Mouse (Mus musculus) forebrain, embryonic 14.5 days (tissue): ENCODE results near the gene Slc16a13. TPM values are rescaled to one million over a fixed set of nuclear protein-coding genes. Genes with fewer than 3 reads are reported as not detected.
A peak's percentile ranks its signal among the peaks of the same experiment; 100 is the strongest.

Source experiments
- microRNA counts: library from miRNA; unstranded; fragments of <30 nt; microRNA quantifications from one replicate; lab custom pipeline; 2016
- microRNA-seq: library from miRNA; unstranded; fragments of <30 nt; microRNA quantifications from one replicate; pipeline ENCODE4, GENCODE M21; 2016
- polyA plus RNA-seq: library from polyadenylated mRNA; unstranded; fragments of >200 nt; fragmentation: Nextera tagmentation; extraction: Ambion mirVana; gene quantifications from 2 replicates; pipeline ENCODE4 v1.2.1, GENCODE M21; 2014

The Slc16a13 gene
- polyA plus RNA-seq, 1 experiment from 2014 or later, result 9.2 TPM

MicroRNA genes within 50 kb of the gene (microRNA counts, 519-probe panel; counts per million panel counts)
- microRNA mmu-miR-195 (lab: Ali Mortazavi, UCI), result 3,318 counts per million, percentile 29 among the panel's probes with 10 or more counts
- microRNA mmu-miR-497 (lab: Ali Mortazavi, UCI), result 2,567 counts per million, percentile 15 among the panel's probes with 10 or more counts

Small RNA genes within 50 kb of the gene (microRNA-seq; reads per million reads assigned to microRNA genes)
- gene Mir195a, result 912 reads per million, percentile 80 among the genes with 10 or more reads in this experiment
- not detected for gene Mir497
- gene Mir497b, result not detected

Other genes starting within 250 kb of the Slc16a13 start
- gene Ctdnep1, start 239.9 kb downstream of the Slc16a13 start, polyA plus RNA-seq, result 24.0 and 26.1 TPM in 2 replicates
- gene Elp5, start 238.5 kb downstream of the Slc16a13 start, polyA plus RNA-seq, result 189 and 203 TPM in 2 replicates
- 701 and 779 TPM in 2 replicates for gene Gabarap, start 229.9 kb downstream of the Slc16a13 start, polyA plus RNA-seq
- 49.4 and 49.6 TPM in 2 replicates for gene Phf23, start 225.3 kb downstream of the Slc16a13 start, polyA plus RNA-seq
- gene Dvl2, start 220.5 kb downstream of the Slc16a13 start, polyA plus RNA-seq, result 19.7 and 25.7 TPM in 2 replicates
- 53.3 and 58.4 TPM in 2 replicates for gene Acadvl, start 205.7 kb downstream of the Slc16a13 start, polyA plus RNA-seq
- 19.3 and 21.0 TPM in 2 replicates for gene Dlg4, start 204.1 kb downstream of the Slc16a13 start, polyA plus RNA-seq
- 2.0 and 2.1 TPM in 2 replicates for gene Asgr1, start 167.0 kb downstream of the Slc16a13 start, polyA plus RNA-seq
- gene Asgr2, start 128.4 kb downstream of the Slc16a13 start, polyA plus RNA-seq, result not detected in 2 replicates
- gene Mgl2, start 90.7 kb downstream of the Slc16a13 start, polyA plus RNA-seq, result 0.72 and 1.1 TPM in 2 replicates
- 0.63 and 0.97 TPM in 2 replicates for gene Clec10a, start 64.9 kb downstream of the Slc16a13 start, polyA plus RNA-seq
- 0.98 and 1.1 TPM in 2 replicates for gene Slc16a11, start 8.3 kb downstream of the Slc16a13 start, polyA plus RNA-seq
- 4.5 and 6.3 TPM in 2 replicates for gene Bcl6b, start 8.7 kb upstream of the Slc16a13 start, polyA plus RNA-seq
- gene 0610010K14Rik, start 16.9 kb upstream of the Slc16a13 start, polyA plus RNA-seq, result 202 and 245 TPM in 2 replicates
- gene Gm21988, start 18.8 kb upstream of the Slc16a13 start, polyA plus RNA-seq, result 11.1 and 11.9 TPM in 2 replicates
- 235 and 238 TPM in 2 replicates for gene Rnasek, start 18.8 kb upstream of the Slc16a13 start, polyA plus RNA-seq
- gene Alox12, start 34.3 kb upstream of the Slc16a13 start, polyA plus RNA-seq, result 0.36 and 1.1 TPM in 2 replicates
- not detected in 2 replicates for gene Alox12e, start 101.6 kb upstream of the Slc16a13 start, polyA plus RNA-seq
- gene Alox15, start 131.0 kb upstream of the Slc16a13 start, polyA plus RNA-seq, result not detected in 2 replicates
- gene Pelp1, start 189.0 kb upstream of the Slc16a13 start, polyA plus RNA-seq, result 21.4 and 32.5 TPM in 2 replicates
- gene Arrb2, start 211.6 kb upstream of the Slc16a13 start, polyA plus RNA-seq, result 47.4 and 49.2 TPM in 2 replicates
- gene Med11, start 230.9 kb upstream of the Slc16a13 start, polyA plus RNA-seq, result 49.2 and 54.3 TPM in 2 replicates
- 0.19 and 0.42 TPM in 2 replicates for gene Zmynd15, start 238.4 kb upstream of the Slc16a13 start, polyA plus RNA-seq
- gene Cxcl16, start 238.9 kb upstream of the Slc16a13 start, polyA plus RNA-seq, result 1.5 and 1.9 TPM in 2 replicates